15 mouse cellular contexts compared by ENCODE assay signal in the genomic region with DNA sequence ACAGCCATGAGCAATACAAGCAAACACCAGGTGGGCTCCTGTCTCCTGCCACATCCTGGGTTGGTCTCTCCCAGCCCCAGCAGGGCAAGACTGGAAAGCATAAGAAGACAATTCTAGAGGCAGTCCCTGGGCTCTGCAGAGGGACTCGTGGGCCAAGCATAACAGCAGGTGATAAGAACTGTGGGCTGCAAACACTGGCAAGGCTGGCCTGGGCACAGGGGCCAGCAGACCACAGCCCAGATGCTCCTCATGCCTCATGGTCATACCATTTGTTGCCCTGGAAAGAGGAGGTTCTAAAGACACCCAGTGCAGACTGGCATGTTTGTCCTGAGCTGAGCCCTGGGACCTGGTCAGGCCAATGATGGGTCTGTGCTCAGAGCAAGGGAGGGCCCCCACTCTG. TPM values are rescaled to one million over a fixed set of nuclear protein-coding genes. Genes with fewer than 3 reads are reported as not detected.
"Had no signal": no experiment of that assay in that cellular context is flagged by ENCODE, and none has a peak within 500 bp of the region (broad histone marks: within the 10 kb centered on the region; RNA-seq: fewer than 3 reads in every experiment).

No protein-coding gene starts in this region.

- ATAC-seq: midbrain, embryonic 16.5 days had no signal

- DNase-seq: lung, adult 18-20 months; lung, embryonic 14.5 days; lung, postnatal 10 days; midbrain, embryonic 14.5 days; right cerebral cortex, postnatal 14 days; right cerebral cortex, postnatal 4 days; spleen, adult 18-20 months; thymus, adult 2 months; thymus, postnatal 25 days; thymus, postnatal 4 days had no signal

- H3K36me3 ChIP-seq: midbrain, embryonic 10.5 days; midbrain, embryonic 12.5 days; neural tube, embryonic 12.5 days had no signal

- H3K9ac ChIP-seq: lung, embryonic 14.5 days; midbrain, embryonic 12.5 days; neural tube, embryonic 12.5 days had no signal

- H3K4me1 ChIP-seq: midbrain, embryonic 12.5 days; neural tube, embryonic 12.5 days had no signal

- H3K27ac ChIP-seq: midbrain, embryonic 10.5 days; midbrain, embryonic 12.5 days; neural tube, embryonic 12.5 days had no signal

- H3K9me3 ChIP-seq: midbrain, embryonic 10.5 days; midbrain, embryonic 12.5 days; neural tube, embryonic 12.5 days had no signal

- H3K4me2 ChIP-seq: lung, embryonic 14.5 days; midbrain, embryonic 12.5 days; neural tube, embryonic 12.5 days had no signal

- H3K4me3 ChIP-seq: midbrain, embryonic 10.5 days; midbrain, embryonic 12.5 days; neural tube, embryonic 12.5 days had no signal

- H3K27me3 ChIP-seq: midbrain, embryonic 12.5 days; neural tube, embryonic 12.5 days had no signal

RNA-seq across cellular contexts. Expression of gene Fgf18, which starts 59.0 kb away (rescaled TPM):
- polyA plus RNA-seq: small intestine, adult 2 months had no signal
